Mouse (Mus musculus) heart, postnatal 0 days (tissue): ENCODE measurements around the gene Rab5if. TPM values are rescaled to one million over a fixed set of nuclear protein-coding genes. Genes with fewer than 3 reads are reported as not detected.

Experiments
- ATAC-seq: fragments of 200-750 bp; cut with Nextera tagmentation; 2 replicates; pipeline ENCODE4 v1.8.0; 2017; ENCODE audit warnings: low read depth, moderate number of reproducible peaks, moderate library complexity; ENCODE audit not compliant: insufficient read depth
- DNase-seq: peaks from one replicate; pipeline ENCODE4 v3.0.0-alpha.2; 2016; ENCODE audit warnings: low spot score
- H3K27ac ChIP-seq: fragments of 300-500 bp; sonication (generic); 2 replicates; pipeline ENCODE4 v1.5.1; 2014; ENCODE audit warnings: low read depth, mild to moderate bottlenecking
- H3K27me3 ChIP-seq: fragments of 300-500 bp; sonication (generic); 2 replicates; pipeline ENCODE4 v1.6.1; 2014; ENCODE audit warnings: low read length, mixed read lengths; ENCODE audit not compliant: control insufficient read depth, insufficient read depth
- H3K36me3 ChIP-seq: fragments of 300-500 bp; sonication (generic); replicated peaks from 2 replicates; pipeline ENCODE4 v1.6.1; 2014; ENCODE audit warnings: low read length, mixed read lengths; ENCODE audit not compliant: control insufficient read depth, insufficient read depth
- H3K4me1 ChIP-seq: fragments of 300-500 bp; sonication (generic); 2 replicates; pipeline ENCODE4 v1.6.1; 2014; ENCODE audit warnings: antibody characterized with exemption; ENCODE audit not compliant: control insufficient read depth, insufficient read depth
- H3K4me2 ChIP-seq: fragments of 300-500 bp; sonication (generic); 2 replicates; pipeline ENCODE4 v1.6.1; 2014; ENCODE audit warnings: low read depth, mild to moderate bottlenecking, low read length, moderate library complexity
- H3K4me3 ChIP-seq: fragments of 300-500 bp; sonication (generic); 2 replicates; pipeline ENCODE4 v1.5.1; 2014; ENCODE audit warnings: low read depth, low read length
- H3K9ac ChIP-seq: fragments of 300-500 bp; sonication (generic); replicated peaks from 2 replicates; pipeline ENCODE4 v1.6.1; 2014; ENCODE audit warnings: low read depth, low read length, mixed read lengths
- H3K9me3 ChIP-seq: fragments of 300-500 bp; sonication (generic); replicated peaks from 2 replicates; pipeline ENCODE4 v1.6.1; 2016; ENCODE audit warnings: low read length; ENCODE audit not compliant: control insufficient read depth
- CTCF ChIP-seq: IDR thresholded peaks from 2 replicates; pipeline ENCODE4 v1.5.1; 2016; ENCODE audit warnings: antibody characterized with exemption, control low read depth, low read depth
- EP300 ChIP-seq: IDR thresholded peaks from 2 replicates; pipeline ENCODE4 v1.6.1; 2016; ENCODE audit warnings: antibody characterized with exemption, low read depth
- WGBS: fragments of 180-500 bp; shearing (Covaris S2); extraction: QIAGEN DNeasy Blood & Tissue Kit; methylation state at CpG from one replicate; pipeline ENCODE4 v1.1.7; 2014; 5-methylcytosine and 5-hydroxymethylcytosine counted together
- polyA plus RNA-seq: library from polyadenylated mRNA; unstranded; fragments of >200 nt; fragmentation: Nextera tagmentation; extraction: Ambion mirVana; gene quantifications from 2 replicates; pipeline ENCODE4 v1.2.1, GENCODE M21; 2015
- total RNA-seq: library from RNA; depleted of rRNA; stranded (reverse); fragments of >200 nt; gene quantifications from 2 replicates; pipeline ENCODE4 v1.2.3, GENCODE M21; 2014; ENCODE audit warnings: low replicate concordance

The Rab5if gene
- total and polyA plus RNA-seq, 2 experiments from 2014 or later = 155 to 186 TPM

GRCm38 (mm10) chr2:156864481-156864880 is 1.6 kb downstream of the Rab5if start:
- H3K4me2 ChIP-seq = peak overlapping the region; percentile 91
- H3K9ac ChIP-seq = peak overlapping the region; percentile 97; the same call in 1 of the 2 replicates
- H3K27me3 ChIP-seq = no peaks in the 10 kb centered on the region
- H3K4me1 ChIP-seq = peaks cover 13% of the 10 kb centered on the region
- no peak for DNase-seq
- peak overlapping the region; percentile 92 for H3K4me3 ChIP-seq
- WGBS = 73% methylated on average over 3 of the region's 3 CpGs
- peaks cover 37% of the 10 kb centered on the region for H3K36me3 ChIP-seq
- H3K9me3 ChIP-seq = no peaks in the 10 kb centered on the region
- no peak for TF ChIP-seq EP300
- no peak for TF ChIP-seq CTCF
- no peak for ATAC-seq
- peak overlapping the region; percentile 95; the same call in 1 of the 2 replicates for H3K27ac ChIP-seq

- H3K4me2 ChIP-seq = no peak overlapping the region
- no peaks in the 10 kb centered on the region for H3K9me3 ChIP-seq
- DNase-seq = no peak
- peaks cover 11% of the 10 kb centered on the region for H3K4me1 ChIP-seq
- 68% methylated on average over 8 of the region's 8 CpGs for WGBS
- no peak for ATAC-seq
- H3K27me3 ChIP-seq = no peaks in the 10 kb centered on the region
- no peak overlapping the region for H3K4me3 ChIP-seq
- H3K27ac ChIP-seq = no peak overlapping the region
- H3K36me3 ChIP-seq = peaks cover 76% of the 10 kb centered on the region
- no peak overlapping the region for H3K9ac ChIP-seq
- no peak for TF ChIP-seq CTCF
- no peak for TF ChIP-seq EP300
Observed at GRCm38 (mm10) chr2:156868994-156869393, 6.1 kb downstream of the Rab5if start.

GRCm38 (mm10) chr2:156869554-156869953 is 6.6 kb downstream of the Rab5if start:
- WGBS = 86% methylated on average over 7 of the region's 7 CpGs
- H3K4me3 ChIP-seq = no peak overlapping the region

GRCm38 (mm10) chr2:156870519-156870918 is 7.6 kb downstream of the Rab5if start:
- Histone ChIP-seq H3K27ac (no peak overlapping the region), H3K27me3 (no peaks in the 10 kb centered on the region), H3K9ac (no peak overlapping the region), H3K4me3 (no peak overlapping the region), H3K9me3 (no peaks in the 10 kb centered on the region), H3K36me3 (peaks cover 79% of the 10 kb centered on the region), H3K4me2 (no peak overlapping the region), H3K4me1 (0 out of 2 replicates have a peak, but pooled peaks cover 6% of the 10 kb centered on the region)
- WGBS = 17% methylated on average over 6 of the region's 6 CpGs
- DNase-seq = no peak
- TF ChIP-seq CTCF = no peak
- TF ChIP-seq EP300 = no peak
- ATAC-seq = no peak

More at GRCm38 (mm10) chr2:156869554-156869953, 6.6 kb downstream of the Rab5if start:
- TF ChIP-seq CTCF = no peak
- TF ChIP-seq EP300 = no peak
- no peak for DNase-seq
- no peaks in the 10 kb centered on the region for H3K27me3 ChIP-seq
- H3K9me3 ChIP-seq = no peaks in the 10 kb centered on the region
- H3K36me3 ChIP-seq = peaks cover 82% of the 10 kb centered on the region
- no peak for ATAC-seq
- no peak overlapping the region for H3K27ac ChIP-seq
- H3K4me2 ChIP-seq = no peak overlapping the region
- no peak overlapping the region for H3K9ac ChIP-seq
- 0 out of 2 replicates have a peak, but pooled peaks cover 6% of the 10 kb centered on the region for H3K4me1 ChIP-seq

GRCm38 (mm10) chr2:156873629-156874028 is 10.7 kb downstream of the Rab5if start:
- DNase-seq (peak; percentile 51), ATAC-seq (no peak; the same call in 1 of the 2 replicates)
- 26% methylated on average over 5 of the region's 5 CpGs for WGBS
- H3K9ac ChIP-seq = no peak overlapping the region
- no peaks in the 10 kb centered on the region for H3K27me3 ChIP-seq
- no peak overlapping the region for H3K27ac ChIP-seq
- H3K4me3 ChIP-seq = no peak overlapping the region
- TF ChIP-seq EP300 = no peak
- TF ChIP-seq CTCF = peak; percentile 83
- no peak overlapping the region for H3K4me2 ChIP-seq
- no peaks in the 10 kb centered on the region for H3K9me3 ChIP-seq
- H3K36me3 ChIP-seq = peaks cover 54% of the 10 kb centered on the region
- 0 out of 2 replicates have a peak, but pooled peaks cover 6% of the 10 kb centered on the region for H3K4me1 ChIP-seq

GRCm38 (mm10) chr2:156874047-156874759 is 11.3 kb downstream of the Rab5if start:
- H3K9ac ChIP-seq = no peak overlapping the region
- TF ChIP-seq CTCF (no peak), EP300 (no peak)
- H3K4me3 ChIP-seq = no peak overlapping the region
- H3K4me1 ChIP-seq = 0 out of 2 replicates have a peak, but pooled peaks cover 6% of the 10 kb centered on the region
- H3K9me3 ChIP-seq = no peaks in the 10 kb centered on the region
- ATAC-seq (no peak), DNase-seq (no peak)
- H3K27me3 ChIP-seq = no peaks in the 10 kb centered on the region
- no peak overlapping the region for H3K27ac ChIP-seq
- no peak overlapping the region for H3K4me2 ChIP-seq
- peaks cover 48% of the 10 kb centered on the region for H3K36me3 ChIP-seq
- WGBS = 81% methylated on average over 8 of the region's 8 CpGs
